Mouse (Mus musculus) CH12.LX (cell line): Measurements from ENCODE around the gene Wdfy1. TPM values are rescaled to one million over a fixed set of nuclear protein-coding genes. Genes with fewer than 3 reads are reported as not detected.

ENCODE experiments used
- DNase-seq: peaks from one replicate; pipeline ENCODE4 v3.0.0-alpha.2; 2013; ENCODE audit errors: extremely low read depth
- H3K27ac ChIP-seq: 2 replicates; pipeline ENCODE4 v1.5.1; 2012; ENCODE audit warnings: low read depth, mild to moderate bottlenecking, control low read depth, moderate library complexity; ENCODE audit not compliant: insufficient read depth
- H3K27me3 ChIP-seq: replicated peaks from 2 replicates; pipeline ENCODE3; 2012; ENCODE audit warnings: inconsistent platforms
- H3K36me3 ChIP-seq, 2 experiments: replicated peaks in 1 of 2; 2 replicates each; pipeline versions ENCODE3 to v1.6.1; 2012; ENCODE audit warnings: inconsistent platforms in 1 of 2, low read length in 1 of 2, mild to moderate bottlenecking in 1 of 2, mixed read lengths in 1 of 2, moderate library complexity in 1 of 2; ENCODE audit not compliant: control insufficient read depth in 1 of 2, insufficient read depth in 1 of 2
- H3K4me1 ChIP-seq, 2 experiments: 2 replicates each; pipeline ENCODE4 v1.6.1; 2012; ENCODE audit warnings: inconsistent platforms in 1 of 2, moderate library complexity in 1 of 2; ENCODE audit not compliant: insufficient read depth in 2 of 2, control insufficient read depth in 1 of 2
- H3K4me2 ChIP-seq: 2 replicates; pipeline ENCODE4 v1.6.1; 2012; ENCODE audit warnings: low read depth, mild to moderate bottlenecking, control low read depth; ENCODE audit not compliant: poor library complexity, insufficient read depth, severe bottlenecking
- H3K4me3 ChIP-seq, 3 experiments: fragments of 150-350 bp in 1 of 3; sonication (generic) in 1 of 3; replicated peaks in 1 of 3; 2 replicates each; pipeline versions ENCODE3 to v1.5.1; 2011 to 2012; ENCODE audit warnings: low read depth in 2 of 3, low read length in 2 of 3, mild to moderate bottlenecking in 2 of 3, moderate library complexity in 2 of 3, control low read depth in 1 of 3, improper control_type of control experiment in 1 of 3, inconsistent platforms in 1 of 3, mixed read lengths in 1 of 3; ENCODE audit not compliant: poor library complexity in 1 of 3
- H3K79me2 ChIP-seq: replicated peaks from 2 replicates; pipeline ENCODE4 v1.6.1; 2012; ENCODE audit warnings: mild to moderate bottlenecking, moderate library complexity; ENCODE audit not compliant: control insufficient read depth, poor library complexity, insufficient read depth, severe bottlenecking; ENCODE audit errors: extremely low read depth
- H3K9ac ChIP-seq: 2 replicates; pipeline ENCODE4 v1.6.1; 2012; ENCODE audit warnings: low read depth, mild to moderate bottlenecking, control low read depth, moderate library complexity; ENCODE audit not compliant: insufficient read depth
- H3K9me3 ChIP-seq: replicated peaks from 2 replicates; pipeline ENCODE3; 2012; ENCODE audit warnings: low read length, inconsistent platforms, mixed read lengths
- CHD1 ChIP-seq: IDR thresholded peaks from 2 replicates; pipeline ENCODE4 v1.6.1; 2012; ENCODE audit warnings: low read depth, low read length, improper control_type of control experiment, inconsistent platforms
- E2F4 ChIP-seq: IDR thresholded peaks from 2 replicates; pipeline ENCODE4 v1.6.1; 2011; ENCODE audit warnings: low read depth, low read length, improper control_type of control experiment; ENCODE audit not compliant: insufficient replicate concordance
- EP300 ChIP-seq: IDR thresholded peaks from 2 replicates; pipeline ENCODE4 v1.6.1; 2011; ENCODE audit warnings: low read length, improper control_type of control experiment
- ETS1 ChIP-seq: conservative IDR thresholded peaks from 2 replicates; pipeline ENCODE4 v1.6.1; 2012; ENCODE audit warnings: low read depth, mild to moderate bottlenecking, inconsistent platforms, low read length, improper control_type of control experiment, moderate library complexity
- HCFC1 ChIP-seq: IDR thresholded peaks from 2 replicates; pipeline ENCODE4 v1.6.1; 2012; ENCODE audit warnings: low read depth, mild to moderate bottlenecking, inconsistent platforms, low read length, improper control_type of control experiment
- KAT2A ChIP-seq: IDR thresholded peaks from 2 replicates; pipeline ENCODE4 v1.6.1; 2012; ENCODE audit warnings: low read length, improper control_type of control experiment, inconsistent platforms; ENCODE audit not compliant: insufficient replicate concordance
- MAFK ChIP-seq: IDR thresholded peaks from 2 replicates; pipeline ENCODE4 v1.6.1; 2011; ENCODE audit warnings: low read length, improper control_type of control experiment; ENCODE audit not compliant: insufficient replicate concordance
- MAX ChIP-seq: IDR thresholded peaks from 2 replicates; pipeline ENCODE4 v1.6.1; 2011; ENCODE audit warnings: low read length, improper control_type of control experiment
- MXI1 ChIP-seq: IDR thresholded peaks from 2 replicates; pipeline ENCODE4 v1.6.1; 2011; ENCODE audit warnings: mild to moderate bottlenecking, low read depth, low read length, improper control_type of control experiment
- NELFE ChIP-seq: IDR thresholded peaks from 2 replicates; pipeline ENCODE4 v1.6.1; 2011; ENCODE audit warnings: low read depth, low read length, improper control_type of control experiment
- POLR2A ChIP-seq: IDR thresholded peaks from 2 replicates; pipeline ENCODE4 v1.6.1; 2011; ENCODE audit warnings: low read depth, mild to moderate bottlenecking, improper control_type of control experiment, low read length
- SIN3A ChIP-seq: IDR thresholded peaks from 2 replicates; pipeline ENCODE4 v1.6.1; 2012; ENCODE audit warnings: low read length, improper control_type of control experiment, inconsistent platforms
- UBTF ChIP-seq: IDR thresholded peaks from 2 replicates; pipeline ENCODE4 v1.6.1; 2012; ENCODE audit warnings: low read depth, mild to moderate bottlenecking, inconsistent platforms, low read length, improper control_type of control experiment, moderate library complexity
- ZNF384 ChIP-seq: IDR thresholded peaks from 2 replicates; pipeline ENCODE4 v1.6.1; 2012; ENCODE audit warnings: low read depth, low read length, improper control_type of control experiment, inconsistent platforms
- dilution Hi-C: fragments of 300-500 bp; cut with MboI; formaldehyde crosslinking; loops from 2 replicates; pipeline ENCODE4 v1.14.3; 2020; ENCODE audit warnings: low sequenced_read_pairs; ENCODE audit not compliant: extremely low pct_unique_long_range_greater_than_20kb, extremely low pct_ligation_motif_present
- in situ Hi-C: fragments of 300-500 bp; cut with MboI; formaldehyde crosslinking; loops from 3 replicates; pipeline ENCODE4 v1.14.3; 2019; ENCODE audit warnings: low sequenced_read_pairs, low pct_ligation_motif_present, low pct_unique_long_range_greater_than_20kb, mixed read lengths
- polyA plus RNA-seq: library from polyadenylated mRNA; unstranded; fragments of >175 nt; gene quantifications from 2 replicates; pipeline ENCODE4 v1.2.1, GENCODE M21; 2012; ENCODE audit warnings: low read depth; ENCODE audit not compliant: insufficient read length
- total RNA-seq, 2 experiments: library from RNA; depleted of rRNA; stranded (reverse); fragments of 300-350 nt in 1 of 2; fragments of >200 nt in 1 of 2; gene quantifications; 2 replicates each; pipeline ENCODE4 v1.2.3; 2012 to 2014

Wdfy1 gene
- total and polyA plus RNA-seq, 3 experiments, result 56.3 to 86.3 (median 70.6) TPM

- peaks cover 8% of the 10 kb centered on the region for H3K9me3 ChIP-seq
- peaks cover 0 to 2% of the 10 kb centered on the region in 2 experiments; a peak in 2 of 4 replicates for H3K4me1 ChIP-seq
- TF ChIP-seq ETS1 (no peak), CHD1 (no peak), EP300 (no peak), HCFC1 (no peak), POLR2A (no peak), ZNF384 (no peak), KAT2A (no peak), MAX (no peak), SIN3A (no peak), NELFE (no peak), MAFK (no peak), MXI1 (no peak), UBTF (no peak), E2F4 (no peak)
- H3K9ac ChIP-seq, result no peak overlapping the region
- H3K27ac ChIP-seq, result no peak overlapping the region
- no peak overlapping the region for H3K4me3 ChIP-seq
- peaks cover 10% of the 10 kb centered on the region for H3K79me2 ChIP-seq
- no peak overlapping the region for H3K4me2 ChIP-seq
- dilution Hi-C loops (no loop called here), in situ Hi-C loops (no loop called here)
- no peaks in the 10 kb centered on the region for H3K27me3 ChIP-seq
- H3K36me3 ChIP-seq, result peaks cover 7 to 54% of the 10 kb centered on the region in 2 experiments
- no peak for DNase-seq
These were observed 116.3 kb downstream of the Wdfy1 start for GRCm38 (mm10) chr1:79659598-79659997.

DNA sequence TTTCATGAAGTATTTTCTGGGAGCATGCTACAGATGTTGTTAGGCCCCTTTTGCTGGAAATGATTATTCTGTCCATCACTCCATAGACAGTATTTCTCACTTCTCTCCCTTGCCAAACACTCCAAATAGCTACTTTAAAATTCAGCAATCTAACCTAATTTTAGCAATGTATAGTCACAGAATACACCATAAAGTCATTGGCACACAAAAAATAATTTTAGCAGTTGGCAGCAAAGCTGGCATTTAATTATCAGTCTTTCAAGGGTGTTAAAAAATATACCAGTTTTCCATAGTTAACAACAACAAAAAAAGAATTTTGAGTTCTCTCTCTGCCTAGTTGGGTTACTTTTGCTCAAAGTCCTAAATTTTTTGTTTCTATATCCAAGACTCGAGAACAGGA, 118.5 kb downstream of the Wdfy1 start:
- Histone ChIP-seq H3K4me2 (no peak overlapping the region), H3K9me3 (peaks cover under 1% of the 10 kb centered on the region), H3K36me3 (peaks cover 0 to 39% of the 10 kb centered on the region in 2 experiments), H3K4me1 (peaks cover 0 to 2% of the 10 kb centered on the region in 2 experiments; a peak in 1 of 4 replicates), H3K79me2 (peaks cover 4% of the 10 kb centered on the region; the same call in 1 of the 2 replicates), H3K27ac (no peak overlapping the region), H3K27me3 (no peaks in the 10 kb centered on the region), H3K9ac (no peak overlapping the region), H3K4me3 (no peak overlapping the region)
- dilution Hi-C loops (no loop called here), in situ Hi-C loops (no loop called here)
- no peak for DNase-seq
- TF ChIP-seq HCFC1, result no peak
